Mouse (Mus musculus): ENCODE measurements around the gene Nfkbia. TPM values are rescaled to one million over a fixed set of nuclear protein-coding genes. Genes with fewer than 3 reads are reported as not detected.

Nfkbia gene
- polyA plus RNA-seq, 1 experiment, result 43.2 TPM

DNA sequence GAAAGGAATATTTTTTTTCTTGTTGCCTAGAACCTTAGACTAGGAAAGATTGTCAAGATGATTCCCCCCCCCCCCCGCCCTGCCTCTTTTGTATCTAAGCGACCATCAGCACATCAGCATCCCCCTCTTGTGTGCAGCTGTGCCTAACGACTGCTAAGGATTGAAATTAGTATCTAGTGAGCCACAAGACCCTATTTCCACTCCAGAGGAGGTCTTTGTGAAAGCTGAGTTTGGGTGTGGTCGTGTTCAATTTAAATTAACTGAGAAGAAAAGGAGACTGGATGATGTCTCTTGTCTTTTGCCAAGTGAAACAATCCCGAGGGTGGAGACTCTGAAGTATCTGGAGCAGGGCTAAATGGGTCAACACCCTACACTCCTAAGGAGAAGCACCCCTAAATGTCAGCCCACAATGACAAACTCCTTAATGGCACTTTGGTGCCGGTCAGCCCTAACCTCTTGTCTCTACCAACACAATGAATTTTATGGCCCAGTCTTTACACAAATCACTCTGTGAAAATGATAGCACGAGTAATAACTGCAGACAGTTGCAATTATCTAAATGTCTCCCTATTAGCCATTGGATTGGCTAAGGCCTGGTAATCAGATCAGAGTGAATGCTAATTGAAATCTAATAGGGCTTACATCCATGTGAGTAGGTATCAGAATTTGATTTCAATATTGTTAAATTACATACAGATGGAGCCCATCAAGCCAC, 13.0 kb upstream of the Nfkbia start:
- TF ChIP-seq MYOG (IDR thresholded peaks at IDR 0.05; ENCODE audit: control insufficient read depth, extremely low read depth, insufficient read length), result no peak
- no peak for TF ChIP-seq USF1 (IDR thresholded peaks at IDR 0.05; ENCODE audit: low read depth)
- no peak for TF ChIP-seq MYOD1 (IDR thresholded peaks at IDR 0.05; ENCODE audit: control insufficient read depth, insufficient read length, low read depth)
- no peak for TF ChIP-seq MAX (IDR thresholded peaks at IDR 0.05)
- no peak for TF ChIP-seq CEBPB (IDR thresholded peaks at IDR 0.05; ENCODE audit: low read depth)
- TF ChIP-seq FOSL1 (IDR thresholded peaks at IDR 0.05; ENCODE audit: insufficient read depth, low read length, poor library complexity, severe bottlenecking), result no peak
- TF ChIP-seq CTCF (IDR thresholded peaks at IDR 0.05; ENCODE audit: control insufficient read depth, insufficient read depth, insufficient read length), result no peak
- no peaks in the 10 kb centered on the region for H3K79me2 ChIP-seq (ENCODE audit: control insufficient read depth, insufficient read depth)
- no peaks in the 10 kb centered on the region for H3K79me3 ChIP-seq (ENCODE audit: low read depth)
- H3K36me3 ChIP-seq (ENCODE audit: control insufficient read depth, insufficient read depth), result no peaks in the 10 kb centered on the region
- no peak overlapping the region for H3K4me3 ChIP-seq (ENCODE audit: insufficient read depth, poor library complexity, severe bottlenecking)
- H3K27me3 ChIP-seq (ENCODE audit: control insufficient read depth, insufficient read depth, insufficient read length), result no peaks in the 10 kb centered on the region
- no peak overlapping the region for H3ac ChIP-seq (ENCODE audit: control insufficient read depth, insufficient read length, low read depth)

DNA sequence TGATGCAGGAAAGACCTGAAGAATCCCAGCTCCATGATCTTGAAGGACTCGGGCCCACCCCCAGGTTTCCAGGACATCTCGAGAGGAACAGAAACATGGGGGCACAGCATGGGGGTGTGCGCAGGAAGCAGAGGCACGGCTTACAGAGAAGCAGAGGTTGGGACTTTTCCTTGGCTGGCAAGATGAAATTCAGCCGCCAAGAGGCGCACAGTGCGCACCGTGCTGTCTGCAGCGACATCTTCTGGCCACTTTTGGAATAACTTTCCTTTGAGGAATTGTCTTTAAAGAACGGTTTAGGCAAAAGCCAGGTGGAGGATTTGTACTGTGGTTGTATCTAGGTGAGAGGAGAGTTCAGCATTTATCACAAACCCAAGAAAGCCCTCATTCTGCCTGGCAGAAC, 6.6 kb upstream of the Nfkbia start:
- no peaks in the 10 kb centered on the region for H3K79me2 ChIP-seq (ENCODE audit: control insufficient read depth, insufficient read depth)
- peak overlapping the region; percentile 10 for H3ac ChIP-seq (ENCODE audit: control insufficient read depth, insufficient read length, low read depth)
- TF ChIP-seq CTCF (IDR thresholded peaks at IDR 0.05; ENCODE audit: control insufficient read depth, insufficient read depth, insufficient read length) (peak; percentile 82), USF1 (IDR thresholded peaks at IDR 0.05; ENCODE audit: low read depth) (no peak), CEBPB (IDR thresholded peaks at IDR 0.05; ENCODE audit: low read depth) (no peak)
- H3K36me3 ChIP-seq (ENCODE audit: control insufficient read depth, insufficient read depth), result no peaks in the 10 kb centered on the region
- H3K79me3 ChIP-seq (ENCODE audit: low read depth), result no peaks in the 10 kb centered on the region
- no peaks in the 10 kb centered on the region for H3K27me3 ChIP-seq (ENCODE audit: control insufficient read depth, insufficient read depth, insufficient read length)
- H3K4me3 ChIP-seq (ENCODE audit: insufficient read depth, poor library complexity, severe bottlenecking), result no peak overlapping the region

DNA sequence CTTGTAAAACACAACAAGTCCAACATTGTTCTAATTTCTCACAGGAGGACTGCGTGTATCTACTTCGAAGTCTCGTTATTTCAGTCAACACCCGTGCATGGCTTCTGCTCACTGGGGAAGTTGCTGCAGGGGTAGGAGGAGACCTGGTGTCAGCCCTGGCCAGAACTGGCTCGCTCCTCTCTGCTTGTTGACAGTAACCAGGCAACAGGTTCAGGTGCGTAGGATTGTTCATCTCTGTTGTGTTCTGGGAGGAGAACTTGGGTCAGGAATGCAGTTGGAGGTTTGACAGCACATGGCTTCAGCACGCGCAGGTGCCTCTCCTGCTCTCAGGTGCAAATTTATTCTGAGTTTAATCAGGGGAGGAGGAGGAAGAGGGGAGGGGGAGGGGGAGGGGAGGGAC, 5.3 kb upstream of the Nfkbia start:
- TF ChIP-seq USF1 (IDR thresholded peaks at IDR 0.05; ENCODE audit: low read depth) (no peak), FOSL1 (IDR thresholded peaks at IDR 0.05; ENCODE audit: insufficient read depth, low read length, poor library complexity, severe bottlenecking) (no peak), MYOD1 (IDR thresholded peaks at IDR 0.05; ENCODE audit: control insufficient read depth, insufficient read length, low read depth) (no peak), CTCF (IDR thresholded peaks at IDR 0.05; ENCODE audit: control insufficient read depth, insufficient read depth, insufficient read length) (no peak), CEBPB (IDR thresholded peaks at IDR 0.05; ENCODE audit: low read depth) (no peak), MAX (IDR thresholded peaks at IDR 0.05) (no peak), MYOG (IDR thresholded peaks at IDR 0.05; ENCODE audit: control insufficient read depth, extremely low read depth, insufficient read length) (no peak)
- no peaks in the 10 kb centered on the region for H3K27me3 ChIP-seq (ENCODE audit: control insufficient read depth, insufficient read depth, insufficient read length)
- no peak overlapping the region for H3K4me3 ChIP-seq (ENCODE audit: insufficient read depth, poor library complexity, severe bottlenecking)
- no peaks in the 10 kb centered on the region for H3K79me3 ChIP-seq (ENCODE audit: low read depth)
- no peak overlapping the region for H3ac ChIP-seq (ENCODE audit: control insufficient read depth, insufficient read length, low read depth)
- no peaks in the 10 kb centered on the region for H3K79me2 ChIP-seq (ENCODE audit: control insufficient read depth, insufficient read depth)
- no peaks in the 10 kb centered on the region for H3K36me3 ChIP-seq (ENCODE audit: control insufficient read depth, insufficient read depth)

DNA sequence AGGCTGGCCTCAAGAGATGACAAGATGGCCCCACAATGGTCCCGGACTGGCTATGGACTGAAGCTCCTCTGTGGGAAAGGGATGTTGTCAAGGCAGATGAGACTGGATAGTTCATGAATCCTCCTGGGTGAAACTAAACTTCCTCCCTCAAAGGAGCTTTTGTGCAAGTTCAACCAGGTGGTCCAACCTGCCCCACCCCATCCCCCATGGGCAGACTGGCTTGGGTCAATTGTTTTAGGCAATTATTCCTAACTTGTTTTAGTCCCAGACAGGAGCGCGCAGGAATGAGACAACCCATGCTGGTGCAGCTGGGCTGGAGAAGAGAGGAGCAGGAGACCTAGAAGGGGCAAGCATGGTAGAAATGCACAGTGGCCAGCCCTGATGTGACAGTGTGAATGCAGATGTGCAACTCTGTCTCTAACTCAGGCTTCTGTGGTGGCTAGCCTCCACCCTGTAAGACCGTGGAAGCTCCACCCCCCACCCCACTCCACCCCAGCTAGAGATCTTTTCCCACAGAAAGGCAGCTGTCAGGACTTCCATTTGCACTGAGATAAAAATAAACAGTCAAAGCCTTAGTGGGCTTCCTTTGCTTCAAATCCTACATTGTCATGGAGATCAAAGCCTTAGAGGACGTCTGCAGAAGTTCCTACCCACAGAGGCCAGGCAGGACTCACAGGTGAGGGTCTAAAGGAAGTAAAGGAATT, 3.6 kb upstream of the Nfkbia start:
- H3K36me3 ChIP-seq (ENCODE audit: control insufficient read depth, insufficient read depth), result peaks cover 5% of the 10 kb centered on the region
- H3K27me3 ChIP-seq (ENCODE audit: control insufficient read depth, insufficient read depth, insufficient read length), result no peaks in the 10 kb centered on the region
- no peak overlapping the region for H3ac ChIP-seq (ENCODE audit: control insufficient read depth, insufficient read length, low read depth)
- H3K79me3 ChIP-seq (ENCODE audit: low read depth), result peaks cover 6% of the 10 kb centered on the region
- peaks cover 7% of the 10 kb centered on the region for H3K79me2 ChIP-seq (ENCODE audit: control insufficient read depth, insufficient read depth)
- H3K4me3 ChIP-seq (ENCODE audit: insufficient read depth, poor library complexity, severe bottlenecking), result no peak overlapping the region
- TF ChIP-seq MAX (IDR thresholded peaks at IDR 0.05), result no peak
- no peak for TF ChIP-seq MYOD1 (IDR thresholded peaks at IDR 0.05; ENCODE audit: control insufficient read depth, insufficient read length, low read depth)
- no peak for TF ChIP-seq CEBPB (IDR thresholded peaks at IDR 0.05; ENCODE audit: low read depth)
- TF ChIP-seq CTCF (IDR thresholded peaks at IDR 0.05; ENCODE audit: control insufficient read depth, insufficient read depth, insufficient read length), result no peak

DNA sequence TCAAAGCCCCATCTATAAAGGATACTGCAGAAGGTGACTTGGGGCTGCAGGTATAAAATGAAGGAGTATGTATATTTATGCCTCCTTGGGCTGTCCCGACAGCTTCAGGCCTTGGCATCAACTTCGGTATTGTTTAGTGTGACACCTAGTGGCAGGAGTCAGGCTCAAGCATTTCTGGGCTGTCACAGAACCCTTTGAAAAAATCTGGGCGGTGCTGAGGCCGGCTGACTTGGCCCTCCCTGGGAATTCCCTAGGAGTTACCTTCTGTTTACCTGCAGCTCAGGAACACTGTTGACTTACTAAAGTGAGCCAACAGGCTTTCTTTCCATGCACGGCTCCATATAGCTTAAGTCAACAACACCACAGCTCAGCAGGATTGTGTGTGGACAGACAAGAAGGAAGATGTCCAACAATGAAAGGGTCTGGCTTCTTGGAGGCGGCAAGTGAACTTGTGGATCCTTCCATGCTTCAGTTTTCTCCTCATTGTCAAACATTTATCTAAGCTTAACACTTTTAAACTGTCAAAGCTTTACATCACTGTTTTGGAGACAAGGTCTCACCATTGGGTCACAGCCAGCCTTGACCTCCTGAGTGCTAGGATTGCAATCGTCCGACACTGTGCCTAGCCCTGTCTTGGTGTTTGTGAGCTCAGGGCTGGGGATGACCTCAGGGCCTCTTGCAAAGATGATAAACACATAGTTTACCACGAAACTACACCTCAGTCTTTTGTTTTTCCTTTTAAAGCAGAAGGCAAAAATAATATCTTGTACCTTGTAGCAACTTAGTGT, 2.9 kb upstream of the Nfkbia start:
- peaks cover 13% of the 10 kb centered on the region for H3K79me3 ChIP-seq (ENCODE audit: low read depth)
- peaks cover 14% of the 10 kb centered on the region for H3K79me2 ChIP-seq (ENCODE audit: control insufficient read depth, insufficient read depth)
- TF ChIP-seq FOSL1 (IDR thresholded peaks at IDR 0.05; ENCODE audit: insufficient read depth, low read length, poor library complexity, severe bottlenecking) (no peak), CEBPB (IDR thresholded peaks at IDR 0.05; ENCODE audit: low read depth) (no peak), CTCF (IDR thresholded peaks at IDR 0.05; ENCODE audit: control insufficient read depth, insufficient read depth, insufficient read length) (peak; percentile 55), USF1 (IDR thresholded peaks at IDR 0.05; ENCODE audit: low read depth) (no peak), MYOD1 (IDR thresholded peaks at IDR 0.05; ENCODE audit: control insufficient read depth, insufficient read length, low read depth) (no peak), MAX (IDR thresholded peaks at IDR 0.05) (no peak), MYOG (IDR thresholded peaks at IDR 0.05; ENCODE audit: control insufficient read depth, extremely low read depth, insufficient read length) (no peak)
- H3K27me3 ChIP-seq (ENCODE audit: control insufficient read depth, insufficient read depth, insufficient read length), result no peaks in the 10 kb centered on the region
- peaks cover 13% of the 10 kb centered on the region for H3K36me3 ChIP-seq (ENCODE audit: control insufficient read depth, insufficient read depth)
- H3ac ChIP-seq (ENCODE audit: control insufficient read depth, insufficient read length, low read depth), result no peak overlapping the region
- no peak overlapping the region for H3K4me3 ChIP-seq (ENCODE audit: insufficient read depth, poor library complexity, severe bottlenecking)

Data from C2C12 (cell line).